Mouse (Mus musculus): ENCODE results near the gene Slc26a11. TPM values are rescaled to one million over a fixed set of nuclear protein-coding genes. Genes with fewer than 3 reads are reported as not detected.
A peak's percentile ranks its signal among the peaks of the same experiment; 100 is the strongest.

Gene Slc26a11
- polyA plus RNA-seq, 1 experiment from 2014 or later, result 8.4 TPM

DNA sequence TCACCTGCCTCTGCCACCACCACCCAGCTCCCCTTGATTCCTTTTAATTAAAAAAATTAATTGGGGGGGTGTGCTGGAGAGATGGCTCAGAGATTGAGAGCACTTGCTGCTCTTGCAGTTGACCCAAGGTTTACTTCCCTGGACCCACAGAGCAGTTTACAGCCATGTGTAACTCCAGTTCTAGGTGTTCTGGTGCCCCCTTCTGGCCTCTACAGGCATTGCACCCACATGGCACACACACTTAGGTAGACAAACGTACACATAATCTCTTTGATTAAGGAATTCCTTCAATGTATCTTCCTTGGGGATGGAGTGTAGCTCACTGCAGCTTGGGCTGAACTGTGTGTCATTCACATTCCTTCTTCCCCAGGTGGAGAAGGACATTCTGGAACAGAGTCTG is 30.3 kb upstream of the Slc26a11 start:
- H3K27me3 ChIP-seq (replicated peaks; ENCODE audit: control insufficient read depth, insufficient read depth, low read length), result no peaks in the 10 kb centered on the region
- DNase-seq (ENCODE audit: low spot score) (no peak), ATAC-seq (replicated peaks; ENCODE audit: low FRiP score, low TSS enrichment, low read depth) (no peak)
- H3K4me3 ChIP-seq (ENCODE audit: low read depth, low read length), result no peak overlapping the region
- 79% methylated on average over 1 of the region's 1 CpGs for WGBS
- no peak overlapping the region for H3K4me2 ChIP-seq (ENCODE audit: low read length)
- H3K36me3 ChIP-seq (ENCODE audit: control insufficient read depth, insufficient read depth, low read length), result no peaks in the 10 kb centered on the region
- no peak overlapping the region for H3K9ac ChIP-seq (ENCODE audit: low read length)
- H3K27ac ChIP-seq (ENCODE audit: low read depth), result no peak overlapping the region
- no peaks in the 10 kb centered on the region for H3K4me1 ChIP-seq (replicated peaks; ENCODE audit: control insufficient read depth, insufficient read depth, low read length)
- peaks cover 3% of the 10 kb centered on the region; the same call in 1 of the 2 replicates for H3K9me3 ChIP-seq (ENCODE audit: control insufficient read depth, low read length)

DNA sequence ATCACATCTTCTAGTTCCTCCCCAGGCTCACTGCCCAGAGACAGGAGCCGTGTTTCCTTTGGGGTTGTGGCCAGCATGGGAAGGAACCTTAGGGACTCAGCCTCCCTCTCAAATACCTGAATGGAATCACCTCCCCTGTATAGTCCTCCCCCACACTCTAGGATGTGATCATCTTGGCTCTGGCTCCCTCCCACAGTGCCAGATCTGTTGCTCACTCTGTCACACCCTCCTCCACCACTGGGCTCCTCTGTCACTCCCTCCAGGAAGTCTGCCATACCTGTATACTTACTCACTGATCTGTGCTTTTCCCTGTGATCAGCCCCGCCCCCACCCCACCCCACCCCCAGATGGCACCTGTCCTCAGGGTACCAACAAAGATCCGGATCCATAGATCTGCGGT is 24.8 kb upstream of the Slc26a11 start:
- no peak for ATAC-seq (replicated peaks; ENCODE audit: low FRiP score, low TSS enrichment, low read depth)
- no peak overlapping the region for H3K27ac ChIP-seq (ENCODE audit: low read depth)

DNA sequence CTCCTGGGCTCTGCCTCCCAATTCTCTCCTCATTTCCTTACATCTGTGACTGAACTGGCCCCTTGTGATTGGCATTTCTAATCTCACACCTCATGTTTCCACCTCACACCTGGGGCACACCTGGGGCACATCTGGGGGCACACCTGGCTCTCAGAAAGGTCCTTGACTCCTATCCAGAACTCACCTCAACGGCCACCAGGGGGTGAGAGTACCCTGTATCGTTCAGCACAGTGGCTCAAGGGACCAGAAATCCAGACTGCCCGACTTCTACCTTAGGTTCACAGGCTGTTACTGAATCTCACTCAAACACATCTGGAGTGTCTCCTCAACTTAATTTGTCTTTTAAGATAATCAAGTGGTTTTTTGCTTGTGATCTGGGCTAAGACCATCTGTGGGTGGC is 23.4 kb upstream of the Slc26a11 start:
- no peak overlapping the region for H3K4me2 ChIP-seq (ENCODE audit: low read length)
- WGBS, result 45% methylated on average over 3 of the region's 3 CpGs
- ATAC-seq (replicated peaks; ENCODE audit: low FRiP score, low TSS enrichment, low read depth), result no peak

More for the DNA sequence above, 24.8 kb upstream of the Slc26a11 start:
- Histone ChIP-seq H3K36me3 (ENCODE audit: control insufficient read depth, insufficient read depth, low read length) (no peaks in the 10 kb centered on the region), H3K27me3 (replicated peaks; ENCODE audit: control insufficient read depth, insufficient read depth, low read length) (no peaks in the 10 kb centered on the region), H3K4me1 (replicated peaks; ENCODE audit: control insufficient read depth, insufficient read depth, low read length) (no peaks in the 10 kb centered on the region), H3K9ac (ENCODE audit: low read length) (no peak overlapping the region), H3K9me3 (ENCODE audit: control insufficient read depth, low read length) (no peaks in the 10 kb centered on the region), H3K4me2 (ENCODE audit: low read length) (no peak overlapping the region), H3K4me3 (ENCODE audit: low read depth, low read length) (no peak overlapping the region)
- DNase-seq (ENCODE audit: low spot score), result no peak
- WGBS, result 66% methylated on average over 4 of the region's 4 CpGs

DNA sequence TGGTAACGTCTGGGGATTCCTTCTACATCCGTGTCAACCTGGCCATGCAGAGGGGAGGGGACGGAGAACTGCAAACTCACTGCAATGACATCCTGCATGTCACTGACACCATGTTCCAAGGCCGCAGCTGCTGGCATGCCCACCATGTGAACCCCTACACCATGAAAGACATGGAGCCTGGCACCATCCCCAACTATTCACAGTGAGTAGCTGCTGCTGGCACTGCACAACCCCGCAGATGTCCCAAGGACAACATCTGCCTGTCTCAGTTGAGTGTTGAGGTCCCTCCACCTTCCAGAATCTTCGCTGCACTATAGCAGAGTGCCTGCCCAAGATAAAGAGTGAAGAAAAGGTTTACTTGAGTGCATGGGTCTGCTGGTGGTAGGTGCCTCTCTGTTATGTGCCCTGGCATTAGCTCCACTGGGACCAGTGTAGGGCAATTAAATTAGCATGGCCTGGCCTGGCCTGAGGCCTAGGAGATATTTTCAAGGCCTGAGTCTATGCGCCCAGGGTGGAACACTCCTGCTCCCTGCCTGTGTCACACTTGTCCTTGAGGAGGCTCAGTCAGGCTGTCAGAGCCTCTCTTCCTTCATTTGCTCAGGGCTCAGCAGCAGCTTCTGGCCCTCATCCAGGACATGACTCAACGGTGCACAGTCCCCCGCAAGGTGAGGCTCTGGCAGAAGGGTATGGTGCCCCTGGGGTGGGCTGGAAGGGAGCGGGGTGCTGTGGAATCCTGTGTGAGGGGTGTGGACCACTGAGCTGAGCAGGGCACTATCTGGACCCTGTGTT is 16.9 kb upstream of the Slc26a11 start:
- 81% methylated on average over 10 of the region's 10 CpGs for WGBS
- no peak overlapping the region for H3K4me3 ChIP-seq (ENCODE audit: low read depth, low read length)
- no peak for ATAC-seq (replicated peaks; ENCODE audit: low FRiP score, low TSS enrichment, low read depth)
- H3K4me1 ChIP-seq (replicated peaks; ENCODE audit: control insufficient read depth, insufficient read depth, low read length), result no peaks in the 10 kb centered on the region
- H3K9ac ChIP-seq (ENCODE audit: low read length), result no peak overlapping the region
- no peak overlapping the region for H3K27ac ChIP-seq (ENCODE audit: low read depth)
- no peaks in the 10 kb centered on the region for H3K27me3 ChIP-seq (replicated peaks; ENCODE audit: control insufficient read depth, insufficient read depth, low read length)
- H3K9me3 ChIP-seq (ENCODE audit: control insufficient read depth, low read length), result no peaks in the 10 kb centered on the region
- no peak overlapping the region for H3K4me2 ChIP-seq (ENCODE audit: low read length)
- no peaks in the 10 kb centered on the region for H3K36me3 ChIP-seq (ENCODE audit: control insufficient read depth, insufficient read depth, low read length)
- no peak for DNase-seq (ENCODE audit: low spot score)

More for the DNA sequence above, 23.4 kb upstream of the Slc26a11 start:
- no peaks in the 10 kb centered on the region for H3K9me3 ChIP-seq (ENCODE audit: control insufficient read depth, low read length)
- no peak overlapping the region for H3K4me3 ChIP-seq (ENCODE audit: low read depth, low read length)
- no peaks in the 10 kb centered on the region for H3K36me3 ChIP-seq (ENCODE audit: control insufficient read depth, insufficient read depth, low read length)
- no peak overlapping the region for H3K27ac ChIP-seq (ENCODE audit: low read depth)
- DNase-seq (ENCODE audit: low spot score), result no peak
- H3K9ac ChIP-seq (ENCODE audit: low read length), result no peak overlapping the region
- H3K27me3 ChIP-seq (replicated peaks; ENCODE audit: control insufficient read depth, insufficient read depth, low read length), result no peaks in the 10 kb centered on the region
- H3K4me1 ChIP-seq (replicated peaks; ENCODE audit: control insufficient read depth, insufficient read depth, low read length), result no peaks in the 10 kb centered on the region

DNA sequence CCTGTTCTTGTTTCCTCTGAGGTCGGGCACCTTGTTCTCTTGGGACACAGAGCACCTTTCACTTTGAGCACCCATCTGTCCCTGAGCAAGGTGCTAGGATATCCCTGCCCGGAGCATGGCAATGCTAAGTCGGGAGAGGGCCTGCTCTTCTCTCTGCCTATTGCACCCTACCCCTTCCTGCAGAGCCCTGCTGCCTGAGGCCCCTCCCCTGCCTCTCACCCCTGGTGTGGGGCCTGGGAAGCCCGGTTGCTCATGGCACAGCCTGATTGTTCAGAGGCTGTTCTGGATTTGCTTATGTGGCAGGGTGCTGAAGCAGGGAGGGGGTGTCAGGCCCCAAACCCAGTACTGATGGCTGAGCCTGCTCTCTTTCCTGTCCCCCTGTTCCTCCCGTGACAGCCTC is 16.2 kb upstream of the Slc26a11 start:
- WGBS, result 50% methylated on average over 5 of the region's 5 CpGs
- H3K4me3 ChIP-seq (ENCODE audit: low read depth, low read length), result no peak overlapping the region
- ATAC-seq (replicated peaks; ENCODE audit: low FRiP score, low TSS enrichment, low read depth) (0 out of 2 replicates have a peak, but pooled peaks have one; percentile 40), DNase-seq (ENCODE audit: low spot score) (no peak)
- H3K4me1 ChIP-seq (replicated peaks; ENCODE audit: control insufficient read depth, insufficient read depth, low read length), result no peaks in the 10 kb centered on the region
- H3K9ac ChIP-seq (ENCODE audit: low read length), result no peak overlapping the region
- no peaks in the 10 kb centered on the region for H3K27me3 ChIP-seq (replicated peaks; ENCODE audit: control insufficient read depth, insufficient read depth, low read length)
- H3K9me3 ChIP-seq (ENCODE audit: control insufficient read depth, low read length), result no peaks in the 10 kb centered on the region
- no peaks in the 10 kb centered on the region for H3K36me3 ChIP-seq (ENCODE audit: control insufficient read depth, insufficient read depth, low read length)
- H3K27ac ChIP-seq (ENCODE audit: low read depth), result no peak overlapping the region
- no peak overlapping the region for H3K4me2 ChIP-seq (ENCODE audit: low read length)

DNA sequence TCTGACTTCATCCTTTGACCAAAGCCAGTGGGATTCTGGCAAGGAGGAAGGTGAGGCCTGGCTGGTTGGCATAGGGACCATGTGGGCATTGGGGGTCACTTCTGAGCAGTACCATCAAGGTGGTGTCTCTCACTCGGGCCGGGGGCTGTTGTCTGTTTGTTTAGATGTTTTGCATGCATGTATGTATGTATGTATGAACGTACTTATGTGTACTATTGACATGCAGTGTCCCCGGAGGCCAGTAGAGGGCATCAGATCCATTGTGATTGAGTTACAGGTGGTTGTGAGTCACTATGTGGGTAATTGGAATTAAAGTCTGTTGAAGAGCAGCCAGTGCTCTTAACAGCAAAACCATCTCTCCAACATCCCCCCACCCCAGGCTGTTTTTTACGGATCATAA is 15.7 kb upstream of the Slc26a11 start:
- Histone ChIP-seq H3K9ac (ENCODE audit: low read length) (no peak overlapping the region), H3K4me1 (replicated peaks; ENCODE audit: control insufficient read depth, insufficient read depth, low read length) (no peaks in the 10 kb centered on the region), H3K36me3 (ENCODE audit: control insufficient read depth, insufficient read depth, low read length) (no peaks in the 10 kb centered on the region), H3K9me3 (ENCODE audit: control insufficient read depth, low read length) (no peaks in the 10 kb centered on the region), H3K4me3 (ENCODE audit: low read depth, low read length) (no peak overlapping the region), H3K27me3 (replicated peaks; ENCODE audit: control insufficient read depth, insufficient read depth, low read length) (no peaks in the 10 kb centered on the region), H3K4me2 (ENCODE audit: low read length) (no peak overlapping the region), H3K27ac (ENCODE audit: low read depth) (no peak overlapping the region)
- 5% methylated on average over 5 of the region's 5 CpGs for WGBS
- DNase-seq (ENCODE audit: low spot score) (peak; percentile 92), ATAC-seq (replicated peaks; ENCODE audit: low FRiP score, low TSS enrichment, low read depth) (peak; percentile 57; the same call in 1 of the 2 replicates)

DNA sequence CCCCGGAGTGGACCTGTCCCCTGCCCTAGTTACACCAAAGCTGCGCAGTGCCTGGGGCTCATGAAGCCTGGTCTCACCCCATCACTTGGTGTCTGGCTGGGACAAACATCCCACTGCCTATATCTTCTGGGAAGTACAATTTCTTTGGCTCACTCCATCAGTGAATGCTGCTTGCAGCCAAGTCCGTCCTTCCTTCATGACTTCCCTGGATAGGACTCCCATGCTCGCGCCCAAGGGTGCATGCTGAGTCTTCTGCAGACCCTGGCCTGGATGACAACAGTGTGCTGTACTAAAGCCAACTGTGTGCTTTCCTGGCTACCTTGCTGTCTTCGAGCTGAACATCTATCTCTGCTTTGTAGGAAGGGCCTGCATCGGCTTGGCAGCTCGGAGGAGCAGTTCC is 11.2 kb upstream of the Slc26a11 start:
- H3K27me3 ChIP-seq (replicated peaks; ENCODE audit: control insufficient read depth, insufficient read depth, low read length), result no peaks in the 10 kb centered on the region
- H3K9ac ChIP-seq (ENCODE audit: low read length), result no peak overlapping the region
- H3K36me3 ChIP-seq (ENCODE audit: control insufficient read depth, insufficient read depth, low read length), result peaks cover 5% of the 10 kb centered on the region; the same call in 1 of the 2 replicates
- no peak overlapping the region for H3K4me3 ChIP-seq (ENCODE audit: low read depth, low read length)
- H3K9me3 ChIP-seq (ENCODE audit: control insufficient read depth, low read length), result no peaks in the 10 kb centered on the region
- 85% methylated on average over 8 of the region's 8 CpGs for WGBS
- DNase-seq (ENCODE audit: low spot score), result no peak
- H3K27ac ChIP-seq (ENCODE audit: low read depth), result no peak overlapping the region
- H3K4me1 ChIP-seq (replicated peaks; ENCODE audit: control insufficient read depth, insufficient read depth, low read length), result no peaks in the 10 kb centered on the region
- no peak overlapping the region for H3K4me2 ChIP-seq (ENCODE audit: low read length)
- ATAC-seq (replicated peaks; ENCODE audit: low FRiP score, low TSS enrichment, low read depth), result no peak

DNA sequence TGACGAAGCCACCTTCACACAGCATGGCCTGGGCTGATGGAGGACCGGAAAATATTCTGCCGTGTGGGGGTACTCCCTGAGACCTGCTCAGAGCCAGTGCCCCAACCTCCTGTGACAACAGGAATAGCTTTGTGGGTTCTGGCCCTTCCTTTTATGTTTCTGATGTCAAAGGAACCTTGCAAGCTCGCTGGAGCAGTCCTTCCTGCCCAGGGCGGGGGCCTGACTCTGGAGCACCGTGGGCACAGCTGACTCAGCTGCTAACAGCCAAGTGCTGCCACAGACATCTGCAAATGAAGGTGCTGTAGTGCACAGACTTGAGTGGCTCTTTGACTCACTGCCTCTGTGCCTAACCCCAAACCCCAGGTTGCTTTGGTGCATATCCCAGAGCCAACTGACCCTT is 10.5 kb upstream of the Slc26a11 start:
- 72% methylated on average over 6 of the region's 6 CpGs for WGBS
- ATAC-seq (replicated peaks; ENCODE audit: low FRiP score, low TSS enrichment, low read depth) (no peak), DNase-seq (ENCODE audit: low spot score) (no peak)
- Histone ChIP-seq H3K9me3 (ENCODE audit: control insufficient read depth, low read length) (no peaks in the 10 kb centered on the region), H3K4me3 (ENCODE audit: low read depth, low read length) (no peak overlapping the region), H3K4me1 (replicated peaks; ENCODE audit: control insufficient read depth, insufficient read depth, low read length) (no peaks in the 10 kb centered on the region), H3K9ac (ENCODE audit: low read length) (no peak overlapping the region), H3K27me3 (replicated peaks; ENCODE audit: control insufficient read depth, insufficient read depth, low read length) (no peaks in the 10 kb centered on the region), H3K27ac (ENCODE audit: low read depth) (no peak overlapping the region), H3K36me3 (ENCODE audit: control insufficient read depth, insufficient read depth, low read length) (peaks cover 5% of the 10 kb centered on the region; the same call in 1 of the 2 replicates), H3K4me2 (ENCODE audit: low read length) (no peak overlapping the region)

DNA sequence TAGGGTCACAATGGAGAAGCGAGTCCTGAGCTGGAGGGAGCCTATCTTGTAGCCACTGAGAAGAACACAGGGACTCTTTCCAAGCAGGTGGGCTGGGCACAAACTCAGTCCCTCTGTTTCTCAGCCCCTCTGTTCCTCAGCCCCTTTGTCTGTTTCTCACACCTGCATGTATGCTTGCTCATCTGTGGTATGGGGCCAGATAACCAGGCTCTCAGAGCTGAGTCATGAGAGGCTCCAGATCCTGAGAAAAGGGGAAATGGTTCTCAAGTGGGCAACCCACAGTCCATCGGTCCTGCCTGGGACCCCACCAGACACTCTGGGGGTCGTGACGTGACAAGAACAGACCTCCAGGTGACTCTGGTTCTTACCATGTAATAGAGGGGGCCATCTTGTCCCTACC is 8.2 kb upstream of the Slc26a11 start:
- no peaks in the 10 kb centered on the region for H3K9me3 ChIP-seq (ENCODE audit: control insufficient read depth, low read length)
- peaks cover 5% of the 10 kb centered on the region; the same call in 1 of the 2 replicates for H3K36me3 ChIP-seq (ENCODE audit: control insufficient read depth, insufficient read depth, low read length)
- H3K4me3 ChIP-seq (ENCODE audit: low read depth, low read length), result no peak overlapping the region
- no peaks in the 10 kb centered on the region for H3K4me1 ChIP-seq (replicated peaks; ENCODE audit: control insufficient read depth, insufficient read depth, low read length)
- no peak for ATAC-seq (replicated peaks; ENCODE audit: low FRiP score, low TSS enrichment, low read depth)
- 89% methylated on average over 4 of the region's 4 CpGs for WGBS
- no peak for DNase-seq (ENCODE audit: low spot score)
- no peak overlapping the region for H3K9ac ChIP-seq (ENCODE audit: low read length)
- no peak overlapping the region for H3K4me2 ChIP-seq (ENCODE audit: low read length)
- no peaks in the 10 kb centered on the region for H3K27me3 ChIP-seq (replicated peaks; ENCODE audit: control insufficient read depth, insufficient read depth, low read length)
- no peak overlapping the region for H3K27ac ChIP-seq (ENCODE audit: low read depth)
